Mouse (Mus musculus): ENCODE data around the gene Scaf8. TPM values are rescaled to one million over a fixed set of nuclear protein-coding genes. Genes with fewer than 3 reads are reported as not detected.

Gene Scaf8
- total and polyA plus RNA-seq, 3 experiments: 14.4 to 24.6 TPM; not detected in 1

- peaks cover 0 to 27% of the 10 kb centered on the region in 2 experiments; a peak in 2 of 4 replicates for H3K36me3 ChIP-seq (ENCODE audit: control insufficient read depth in 1 of 2, insufficient read depth in 2 of 2, low read length in 2 of 2)
- peak; percentile 77 for DNase-seq (ENCODE audit: low read depth, low spot score)
Measured at GRCm38 (mm10) chr17:3246665-3247370, 132.0 kb downstream of the Scaf8 start.

More at GRCm38 (mm10) chr17:3246665-3247370, 132.0 kb downstream of the Scaf8 start:
- H3K27ac ChIP-seq (ENCODE audit: control insufficient read depth, low read depth, low read length): no peak overlapping the region
- no peak overlapping the region for H3K9ac ChIP-seq (ENCODE audit: control insufficient read depth, low read depth, low read length, poor library complexity, severe bottlenecking)
- no peaks in the 10 kb centered on the region for H3K79me2 ChIP-seq (ENCODE audit: control insufficient read depth, insufficient read depth, low read length, poor library complexity)
- TF ChIP-seq TBP (IDR thresholded peaks at IDR 0.05; ENCODE audit: low read depth, low read length): 0 out of 2 replicates have a peak, but pooled peaks have one; percentile 50
- TF ChIP-seq ELF1 (IDR thresholded peaks at IDR 0.05; ENCODE audit: low read depth, low read length): no peak
- peak; percentile 25; the same call in 1 of the 2 replicates for TF ChIP-seq SIN3A (IDR thresholded peaks at IDR 0.05; ENCODE audit: low read length)
- TF ChIP-seq RCOR1 (IDR thresholded peaks at IDR 0.05; ENCODE audit: low read depth, low read length): 0 out of 2 replicates have a peak, but pooled peaks have one; percentile 10
- TF ChIP-seq MAFK (IDR thresholded peaks at IDR 0.05; ENCODE audit: borderline replicate concordance, low read depth, low read length): peak; percentile 71
- no peak for TF ChIP-seq ZC3H11A (IDR thresholded peaks at IDR 0.05; ENCODE audit: low read depth, low read length)
- TF ChIP-seq UBTF (IDR thresholded peaks at IDR 0.05; ENCODE audit: borderline replicate concordance, insufficient read depth, low read depth, low read length): no peak
- 0 out of 2 replicates have a peak, but pooled peaks have one; percentile 22 for TF ChIP-seq ETS1 (IDR thresholded peaks at IDR 0.05; ENCODE audit: low read depth, low read length)
- TF ChIP-seq GATA1 (IDR thresholded peaks at IDR 0.05; ENCODE audit: low read depth, low read length): peak; percentile 67
- no peaks in the 10 kb centered on the region for H3K9me3 ChIP-seq (replicated peaks; ENCODE audit: insufficient read depth, low read length)
- no peaks in the 10 kb centered on the region for H3K27me3 ChIP-seq (ENCODE audit: control insufficient read depth in 1 of 2, insufficient read depth in 2 of 2, low read length in 2 of 2)
- no peak overlapping the region for H3K4me3 ChIP-seq (ENCODE audit: control insufficient read depth in 1 of 2, insufficient read depth in 1 of 2, low read depth in 2 of 2, low read length in 2 of 2)
- peaks cover 10 to 29% of the 10 kb centered on the region in 2 experiments for H3K4me1 ChIP-seq (ENCODE audit: control insufficient read depth in 1 of 2, insufficient read depth in 2 of 2, low read length in 2 of 2)

Other genes starting within 250 kb of the Scaf8 start
- gene Tiam2, start 211.6 kb downstream of the Scaf8 start, total RNA-seq (2012; rRNA removed): 0.10 and 0.42 TPM in 2 replicates
- 1 to 10 TPM in 1 of 2 experiments, not detected in 1; 1.9 TPM for gene Tiam2, start 211.6 kb downstream of the Scaf8 start, polyA plus RNA-seq (2012; ENCODE audit: insufficient read depth in 1 of 2, insufficient read length in 2 of 2, low read depth in 1 of 2, low replicate concordance in 2 of 2, missing spikeins in 1 of 2)